Mouse (Mus musculus): ENCODE results near the gene Rps21. TPM values are rescaled to one million over a fixed set of nuclear protein-coding genes. Genes with fewer than 3 reads are reported as not detected.

Gene Rps21
- polyA plus RNA-seq, 1 experiment, result 2,462 TPM

GRCm38 (mm10) chr2:180228060-180228458, 29.1 kb upstream of the Rps21 start:
- Histone ChIP-seq H3K27ac (ENCODE audit: insufficient read depth, low read length) (no peak overlapping the region), H3K4me3 (ENCODE audit: insufficient read depth, low read length) (no peak overlapping the region), H3K4me1 (ENCODE audit: control insufficient read depth, insufficient read depth, low read length) (no peaks in the 10 kb centered on the region)
- TF ChIP-seq CTCF (IDR thresholded peaks at IDR 0.05; ENCODE audit: extremely low read depth, insufficient read depth, low read length), result no peak
- TF ChIP-seq POLR2A (IDR thresholded peaks at IDR 0.05; ENCODE audit: extremely low read depth, insufficient read depth, low read length), result no peak

DNA sequence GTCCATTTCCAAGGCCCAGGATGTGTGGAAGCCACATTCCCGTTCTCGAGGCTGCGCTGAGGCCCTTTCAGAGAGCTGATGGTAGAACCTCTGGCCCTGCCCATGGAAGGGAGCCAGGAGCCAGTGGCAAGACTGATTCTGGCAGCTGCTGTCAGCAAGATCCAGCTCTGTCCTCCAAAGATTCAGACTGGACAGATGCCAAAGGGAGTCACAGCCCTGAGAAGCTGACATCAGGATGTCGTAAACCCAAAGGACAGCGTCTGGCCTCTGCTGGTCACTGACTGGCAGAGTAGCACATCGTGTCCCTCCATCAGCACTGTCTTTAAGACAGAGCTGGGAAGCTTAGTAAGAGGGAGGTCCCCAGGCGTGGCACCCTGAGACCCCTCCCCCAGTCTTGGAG, 28.6 kb upstream of the Rps21 start:
- TF ChIP-seq POLR2A (IDR thresholded peaks at IDR 0.05; ENCODE audit: extremely low read depth, insufficient read depth, low read length) (no peak), CTCF (IDR thresholded peaks at IDR 0.05; ENCODE audit: extremely low read depth, insufficient read depth, low read length) (no peak)
- Histone ChIP-seq H3K4me3 (ENCODE audit: insufficient read depth, low read length) (no peak overlapping the region), H3K27ac (ENCODE audit: insufficient read depth, low read length) (no peak overlapping the region), H3K4me1 (ENCODE audit: control insufficient read depth, insufficient read depth, low read length) (no peaks in the 10 kb centered on the region)

DNA sequence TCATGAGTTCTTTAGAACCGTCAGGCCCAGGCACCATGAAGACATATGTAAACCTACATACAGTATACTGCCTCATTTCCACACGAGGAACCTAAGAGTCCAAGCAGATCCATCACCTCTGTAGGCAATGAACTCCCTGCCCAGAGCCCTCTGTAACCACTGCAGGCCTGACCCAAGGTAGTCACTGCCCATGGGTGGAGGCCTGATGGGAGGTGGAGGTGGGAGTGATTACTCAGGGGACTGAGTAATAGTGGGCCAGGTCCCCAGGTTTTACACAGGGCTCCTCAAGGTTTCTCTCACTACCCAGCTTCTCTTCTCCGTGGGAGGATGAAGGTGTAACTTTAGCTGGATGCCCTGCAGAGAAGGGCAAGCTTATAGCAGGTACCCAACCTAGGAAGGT, 28.0 kb upstream of the Rps21 start:
- no peak for TF ChIP-seq POLR2A (IDR thresholded peaks at IDR 0.05; ENCODE audit: extremely low read depth, insufficient read depth, low read length)
- TF ChIP-seq CTCF (IDR thresholded peaks at IDR 0.05; ENCODE audit: extremely low read depth, insufficient read depth, low read length), result no peak
- Histone ChIP-seq H3K4me3 (ENCODE audit: insufficient read depth, low read length) (no peak overlapping the region), H3K4me1 (ENCODE audit: control insufficient read depth, insufficient read depth, low read length) (no peaks in the 10 kb centered on the region), H3K27ac (ENCODE audit: insufficient read depth, low read length) (no peak overlapping the region)

- no peaks in the 10 kb centered on the region for H3K4me1 ChIP-seq (ENCODE audit: control insufficient read depth, insufficient read depth, low read length)
- TF ChIP-seq POLR2A (IDR thresholded peaks at IDR 0.05; ENCODE audit: extremely low read depth, insufficient read depth, low read length) (no peak), CTCF (IDR thresholded peaks at IDR 0.05; ENCODE audit: extremely low read depth, insufficient read depth, low read length) (no peak)
- H3K4me3 ChIP-seq (ENCODE audit: insufficient read depth, low read length), result no peak overlapping the region
- no peak overlapping the region for H3K27ac ChIP-seq (ENCODE audit: insufficient read depth, low read length)
These were observed 26.7 kb upstream of the Rps21 start for GRCm38 (mm10) chr2:180230482-180230881.

DNA sequence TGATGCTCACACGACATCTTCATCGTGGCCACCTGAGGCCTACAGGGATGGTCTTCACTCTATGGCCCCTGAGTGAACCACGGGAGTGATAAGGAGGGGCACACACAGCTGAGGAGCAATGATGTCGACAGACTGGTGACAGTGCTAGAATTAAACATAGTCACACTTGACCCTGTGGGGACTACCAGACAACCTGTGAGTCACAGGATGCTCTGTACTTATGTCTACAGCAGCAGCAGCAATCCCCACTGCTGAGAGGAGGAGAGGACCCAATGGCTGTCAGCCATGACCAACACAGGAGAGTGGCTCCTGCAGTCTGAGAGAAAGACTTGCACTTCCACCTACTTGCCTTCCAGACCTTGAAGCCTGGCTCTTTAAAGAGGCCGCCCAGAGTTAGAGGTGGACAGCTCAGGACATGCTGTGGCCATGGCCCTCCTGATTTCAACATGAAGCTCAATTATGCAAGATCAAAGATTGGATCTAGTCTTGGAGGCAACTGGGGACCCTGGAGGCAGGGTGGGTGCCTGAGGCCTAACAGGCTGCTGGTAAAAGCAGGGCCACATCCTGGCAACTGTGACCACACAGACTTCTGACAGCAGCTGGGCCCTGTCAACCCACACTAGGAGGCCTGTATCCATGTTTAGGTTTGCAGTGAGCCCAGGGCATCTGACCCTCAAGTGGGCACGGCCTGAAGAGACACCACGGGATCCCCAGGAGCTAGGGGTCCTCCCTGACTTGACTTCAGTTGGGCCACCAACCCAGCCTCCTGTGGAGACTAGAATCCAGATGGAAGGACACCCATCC, 23.9 kb upstream of the Rps21 start:
- H3K27ac ChIP-seq (ENCODE audit: insufficient read depth, low read length), result no peak overlapping the region
- no peak overlapping the region for H3K4me3 ChIP-seq (ENCODE audit: insufficient read depth, low read length)
- H3K4me1 ChIP-seq (ENCODE audit: control insufficient read depth, insufficient read depth, low read length), result no peaks in the 10 kb centered on the region
- no peak for TF ChIP-seq CTCF (IDR thresholded peaks at IDR 0.05; ENCODE audit: extremely low read depth, insufficient read depth, low read length)
- no peak for TF ChIP-seq POLR2A (IDR thresholded peaks at IDR 0.05; ENCODE audit: extremely low read depth, insufficient read depth, low read length)

DNA sequence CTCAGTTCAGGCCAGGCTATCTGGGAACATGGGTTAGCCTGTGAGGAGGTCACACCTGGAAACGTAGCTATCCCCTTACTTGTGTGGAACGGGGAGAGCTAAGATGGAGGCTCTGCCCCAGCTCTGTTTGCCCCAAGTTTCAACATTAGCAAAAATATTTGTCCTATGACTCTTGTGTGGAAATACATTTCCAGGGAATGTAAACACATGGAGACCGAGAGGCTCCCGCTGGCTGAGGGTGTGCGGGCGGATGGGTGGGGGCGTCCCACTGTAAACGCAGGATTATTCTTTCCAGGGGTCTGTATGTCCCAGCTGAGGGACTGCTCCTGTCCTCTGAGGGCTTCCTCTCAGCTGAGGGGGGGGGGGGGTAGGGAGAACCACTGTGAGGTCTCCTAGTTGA, 22.8 kb upstream of the Rps21 start:
- Histone ChIP-seq H3K27ac (ENCODE audit: insufficient read depth, low read length) (no peak overlapping the region), H3K4me1 (ENCODE audit: control insufficient read depth, insufficient read depth, low read length) (no peaks in the 10 kb centered on the region), H3K4me3 (ENCODE audit: insufficient read depth, low read length) (no peak overlapping the region)
- TF ChIP-seq POLR2A (IDR thresholded peaks at IDR 0.05; ENCODE audit: extremely low read depth, insufficient read depth, low read length) (no peak), CTCF (IDR thresholded peaks at IDR 0.05; ENCODE audit: extremely low read depth, insufficient read depth, low read length) (no peak)

DNA sequence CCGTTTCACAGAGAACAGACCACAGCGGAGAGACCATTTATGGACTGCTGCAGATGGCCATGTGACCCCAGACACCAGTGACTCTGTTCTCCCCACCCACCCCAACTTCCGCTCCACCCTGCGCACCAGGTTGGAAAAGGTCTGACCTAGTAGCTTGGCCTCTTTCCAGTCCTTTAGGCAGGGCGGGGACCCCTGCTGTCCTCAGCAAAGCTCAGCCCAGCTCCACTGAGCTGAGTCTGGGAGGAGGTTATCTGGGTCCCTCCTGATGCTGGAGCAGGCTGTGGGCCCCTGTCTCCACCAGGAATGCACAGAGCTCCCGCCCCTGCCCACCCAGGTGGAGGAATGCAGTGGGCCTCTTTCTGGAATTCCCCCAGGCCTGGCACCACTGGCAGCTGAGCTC, 22.2 kb upstream of the Rps21 start:
- TF ChIP-seq CTCF (IDR thresholded peaks at IDR 0.05; ENCODE audit: extremely low read depth, insufficient read depth, low read length), result no peak
- no peak for TF ChIP-seq POLR2A (IDR thresholded peaks at IDR 0.05; ENCODE audit: extremely low read depth, insufficient read depth, low read length)
- no peaks in the 10 kb centered on the region for H3K4me1 ChIP-seq (ENCODE audit: control insufficient read depth, insufficient read depth, low read length)
- H3K4me3 ChIP-seq (ENCODE audit: insufficient read depth, low read length), result no peak overlapping the region
- no peak overlapping the region for H3K27ac ChIP-seq (ENCODE audit: insufficient read depth, low read length)

GRCm38 (mm10) chr2:180235788-180236187, 21.4 kb upstream of the Rps21 start:
- H3K4me1 ChIP-seq (ENCODE audit: control insufficient read depth, insufficient read depth, low read length), result no peaks in the 10 kb centered on the region
- no peak for TF ChIP-seq POLR2A (IDR thresholded peaks at IDR 0.05; ENCODE audit: extremely low read depth, insufficient read depth, low read length)
- no peak for TF ChIP-seq CTCF (IDR thresholded peaks at IDR 0.05; ENCODE audit: extremely low read depth, insufficient read depth, low read length)
- no peak overlapping the region for H3K4me3 ChIP-seq (ENCODE audit: insufficient read depth, low read length)
- no peak overlapping the region for H3K27ac ChIP-seq (ENCODE audit: insufficient read depth, low read length)

GRCm38 (mm10) chr2:180236500-180236899, 20.7 kb upstream of the Rps21 start:
- Histone ChIP-seq H3K4me1 (ENCODE audit: control insufficient read depth, insufficient read depth, low read length) (no peaks in the 10 kb centered on the region), H3K4me3 (ENCODE audit: insufficient read depth, low read length) (no peak overlapping the region), H3K27ac (ENCODE audit: insufficient read depth, low read length) (no peak overlapping the region)
- no peak for TF ChIP-seq POLR2A (IDR thresholded peaks at IDR 0.05; ENCODE audit: extremely low read depth, insufficient read depth, low read length)

DNA sequence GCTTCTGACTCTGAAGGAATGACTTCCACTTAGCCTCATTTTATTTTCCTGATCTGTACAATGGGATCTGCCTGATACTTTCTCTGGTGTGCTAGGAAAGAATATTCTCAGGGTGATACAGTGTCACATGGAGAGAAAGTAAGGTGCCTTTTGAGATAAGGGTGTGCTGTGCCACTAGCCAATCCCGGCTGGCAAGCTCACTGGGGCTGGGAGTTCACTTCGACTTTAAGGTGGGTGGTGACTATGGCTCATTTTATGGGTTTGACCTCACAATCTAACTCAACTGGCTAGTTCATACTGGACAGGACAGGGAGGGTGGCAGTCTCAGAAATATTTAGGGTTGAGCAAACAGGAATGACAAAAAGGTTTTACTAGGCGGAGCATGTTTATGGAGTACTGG, 20.2 kb upstream of the Rps21 start:
- Histone ChIP-seq H3K4me1 (ENCODE audit: control insufficient read depth, insufficient read depth, low read length) (no peaks in the 10 kb centered on the region), H3K4me3 (ENCODE audit: insufficient read depth, low read length) (no peak overlapping the region), H3K27ac (ENCODE audit: insufficient read depth, low read length) (no peak overlapping the region)
- TF ChIP-seq CTCF (IDR thresholded peaks at IDR 0.05; ENCODE audit: extremely low read depth, insufficient read depth, low read length), result no peak
- TF ChIP-seq POLR2A (IDR thresholded peaks at IDR 0.05; ENCODE audit: extremely low read depth, insufficient read depth, low read length), result no peak
